Mouse (Mus musculus) left cerebral cortex, postnatal 10 days (tissue): ENCODE measurements around the gene Ptrh2. TPM values are rescaled to one million over a fixed set of nuclear protein-coding genes. Genes with fewer than 3 reads are reported as not detected.

ENCODE experiments used
- DNase-seq, 2 experiments: peaks; one replicate each; pipeline ENCODE4 v3.0.0; 2021 to 2022; ENCODE audit warnings: low spot score in 2 of 2, mixed read lengths in 1 of 2; ENCODE audit errors: extremely low spot score in 1 of 2
- intact Hi-C: fragments of 180-260 bp; cut with DNase I; formaldehyde crosslinking; loops from one replicate; pipeline ENCODE4 v1.15.1; 2025
- total RNA-seq, 2 experiments: library from RNA; stranded (reverse); gene quantifications; 2 replicates each; pipeline ENCODE4 v1.2.3; 2021

Ptrh2 gene
- total RNA-seq, 2 experiments from 2014 or later = 10.6 to 11.0 TPM

DNA sequence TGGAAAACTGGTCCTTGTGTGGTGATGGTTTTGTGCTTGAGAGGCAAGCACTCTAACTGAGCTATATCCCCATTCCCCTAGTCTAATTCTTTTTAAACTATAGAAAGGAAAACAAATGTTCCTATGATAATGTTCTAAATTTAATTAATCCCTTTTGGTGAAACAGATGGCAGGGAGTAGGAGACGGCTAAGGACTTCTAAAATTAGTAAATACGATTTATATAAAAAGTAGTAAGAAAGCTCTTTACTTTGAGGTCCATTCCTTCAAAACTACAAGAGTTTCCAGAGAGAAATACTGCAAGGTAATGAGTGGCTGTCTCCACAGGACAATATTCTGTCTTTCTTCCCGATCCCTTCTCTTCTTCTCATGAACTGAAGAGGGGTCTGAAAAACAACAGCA lies 19.4 kb upstream of the Ptrh2 start:
- intact Hi-C loops = no loop called here
- DNase-seq = no peak

DNA sequence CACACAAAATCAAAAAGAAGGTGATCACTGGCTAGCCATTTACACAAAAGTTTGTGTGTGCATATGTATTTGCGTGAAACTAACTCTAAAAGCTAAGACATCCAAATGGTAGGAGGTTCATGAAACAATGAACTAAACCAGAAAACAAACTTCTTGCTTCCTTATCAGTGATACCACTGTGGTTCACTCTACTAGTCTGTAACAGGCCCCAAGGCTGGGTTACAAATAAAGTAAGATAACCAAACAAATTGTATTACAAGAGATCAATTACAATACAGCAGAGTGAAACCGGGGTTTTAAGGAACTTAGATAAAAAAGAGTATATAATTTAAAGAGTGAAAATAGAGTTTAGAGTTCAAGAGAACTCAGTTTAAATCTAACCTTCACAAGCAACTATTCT lies 16.2 kb upstream of the Ptrh2 start:
- intact Hi-C loops = no loop called here
- DNase-seq = no peak

DNA sequence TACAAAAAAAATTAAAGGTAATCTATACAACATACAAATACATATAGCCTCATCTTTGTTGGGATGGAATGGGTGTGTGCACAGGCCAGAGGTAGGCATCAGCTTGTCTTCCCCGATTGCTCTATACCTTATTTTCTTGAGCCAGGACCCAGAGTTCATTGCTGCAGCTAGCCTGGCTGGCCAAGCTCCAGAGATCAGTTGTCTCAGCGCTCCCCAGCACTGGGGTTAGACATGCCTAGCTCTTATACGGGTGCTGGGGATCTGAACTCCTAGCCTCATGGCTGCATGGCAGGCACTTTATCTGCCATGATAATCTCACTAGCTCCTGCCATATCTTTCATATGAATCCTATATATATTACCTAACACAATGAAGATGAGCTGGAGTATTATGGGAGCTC lies 15.6 kb upstream of the Ptrh2 start:
- no peak for DNase-seq
- intact Hi-C loops = no loop called here

DNA sequence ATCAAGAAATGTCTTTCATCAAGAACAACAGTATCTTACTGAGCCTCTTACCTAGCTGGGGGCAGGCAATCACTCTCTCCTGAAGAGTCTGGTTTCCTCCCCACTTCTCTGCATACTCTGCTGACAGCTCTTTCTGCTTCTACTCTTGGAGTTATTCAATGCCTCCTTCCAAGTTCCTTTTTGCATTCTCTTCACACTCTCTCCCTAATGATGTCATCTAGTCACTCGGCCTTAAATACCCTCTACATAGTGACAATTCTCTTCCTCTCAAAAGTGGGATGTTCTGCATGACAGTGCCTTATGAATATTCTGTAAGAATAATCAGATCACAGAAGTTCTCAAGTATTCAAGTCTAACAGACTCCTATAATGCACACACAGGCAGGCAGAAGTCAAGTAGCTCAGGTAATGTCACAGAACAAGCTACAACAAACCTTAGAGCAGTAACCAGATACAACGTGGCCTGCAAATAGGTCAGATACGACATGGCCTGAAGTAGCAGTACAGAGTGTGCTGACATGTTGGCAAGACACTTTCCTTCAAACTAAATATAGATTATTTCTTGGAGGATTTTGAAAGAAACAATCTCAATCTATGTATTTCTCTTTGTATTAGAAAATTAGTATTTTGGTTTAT lies 12.6 kb upstream of the Ptrh2 start:
- intact Hi-C loops = no loop called here
- DNase-seq = peak in 1 of 2 experiments; percentile 24

DNA sequence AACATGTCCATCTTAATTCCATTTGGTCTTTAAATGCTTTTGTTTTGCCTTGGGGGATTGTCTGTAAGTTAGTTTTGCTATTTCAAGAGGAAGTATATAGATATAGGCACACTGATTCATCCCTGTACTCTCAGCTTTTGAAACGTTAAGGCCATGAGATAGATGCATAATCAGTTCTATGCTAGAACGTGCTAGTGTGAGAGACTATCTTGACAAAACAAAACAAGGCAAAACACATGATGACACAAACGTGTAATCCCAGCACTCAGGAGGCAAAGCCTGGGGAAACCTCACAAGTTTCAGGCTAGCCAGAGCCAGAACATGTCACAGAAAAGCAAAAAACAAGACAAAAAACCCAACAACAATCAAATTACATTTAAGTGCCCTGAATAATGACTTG lies 11.0 kb upstream of the Ptrh2 start:
- intact Hi-C loops = no loop called here

DNA sequence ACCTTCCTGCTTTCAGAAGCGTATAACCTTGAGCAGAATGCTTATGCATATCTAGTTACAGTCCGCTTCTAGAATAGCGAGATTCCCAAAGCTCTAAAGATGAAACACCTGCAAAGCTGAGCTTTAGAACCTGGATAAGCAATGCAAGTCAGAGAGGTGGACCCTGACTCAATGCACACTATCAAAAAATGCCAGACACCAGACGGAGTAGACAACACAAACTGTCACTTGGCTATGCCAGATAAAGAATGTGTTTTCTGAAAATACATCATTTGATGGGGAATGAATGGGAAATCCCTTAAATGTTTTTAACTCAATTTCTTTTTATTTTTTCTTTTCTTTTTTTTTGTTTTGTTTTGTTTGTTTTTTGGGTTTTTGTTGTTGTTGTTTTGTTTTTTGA lies 8.3 kb upstream of the Ptrh2 start:
- no peak for DNase-seq
- intact Hi-C loops = no loop called here

More for the DNA sequence above, 11.0 kb upstream of the Ptrh2 start:
- no peak for DNase-seq

DNA sequence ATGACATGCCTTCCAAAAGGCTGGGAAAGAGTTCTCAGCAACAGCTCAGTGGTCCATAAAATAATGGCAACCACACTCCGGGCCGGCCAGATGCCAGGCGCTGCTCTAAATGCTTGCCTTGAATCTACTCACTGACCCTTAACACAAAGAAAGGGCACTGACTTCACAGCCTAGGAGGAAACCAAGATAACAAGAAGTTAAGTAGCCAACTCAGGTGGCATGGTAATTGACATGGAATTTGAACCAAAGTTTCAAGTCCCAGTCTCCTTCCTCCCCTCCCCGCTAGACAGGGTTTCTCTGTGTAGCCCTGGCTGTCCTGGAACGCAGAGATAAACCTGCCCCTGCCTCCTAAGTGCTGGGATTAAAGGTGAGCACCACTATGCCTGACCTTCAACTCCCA lies 4.8 kb upstream of the Ptrh2 start:
- intact Hi-C loops = no loop called here
- DNase-seq = no peak

DNA sequence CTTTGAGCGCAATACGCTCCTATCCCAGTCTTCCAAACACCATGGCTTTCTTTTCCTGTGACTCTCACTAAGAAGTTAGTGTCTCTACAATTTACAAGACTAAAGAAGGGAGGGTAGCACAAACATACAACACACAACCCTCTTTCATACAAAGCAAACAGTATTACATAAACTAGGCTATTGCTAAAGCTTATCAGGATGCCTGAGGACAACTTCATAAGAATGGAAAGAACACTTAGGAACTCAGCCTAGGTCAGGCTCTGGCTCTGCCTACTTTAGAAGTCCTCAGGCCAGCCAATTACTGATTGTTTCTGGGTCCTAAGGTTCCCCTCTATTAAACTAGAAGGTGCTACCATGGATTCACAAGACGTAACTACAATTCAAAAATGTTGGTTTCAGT lies 3.1 kb upstream of the Ptrh2 start:
- intact Hi-C loops = no loop called here
- no peak for DNase-seq

DNA sequence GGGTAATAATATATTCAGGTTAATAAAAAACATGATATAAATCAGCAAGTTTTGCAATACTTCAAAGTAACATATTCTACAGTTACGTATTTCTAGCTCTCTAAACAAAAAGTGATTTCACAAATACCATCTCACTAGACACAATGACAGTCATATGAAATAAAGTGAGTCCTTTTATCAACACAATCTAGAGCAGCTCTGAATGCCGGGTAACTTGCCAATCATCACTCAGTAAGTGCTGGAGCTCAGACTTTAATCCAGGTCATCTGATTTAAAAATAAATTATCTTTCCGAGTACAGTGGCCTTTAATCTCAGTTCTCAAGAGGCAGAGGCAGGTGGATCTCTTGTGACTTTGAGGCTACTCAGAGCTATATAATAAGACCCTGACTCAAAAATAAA lies 2.4 kb upstream of the Ptrh2 start:
- no peak for DNase-seq
- intact Hi-C loops = no loop called here

DNA sequence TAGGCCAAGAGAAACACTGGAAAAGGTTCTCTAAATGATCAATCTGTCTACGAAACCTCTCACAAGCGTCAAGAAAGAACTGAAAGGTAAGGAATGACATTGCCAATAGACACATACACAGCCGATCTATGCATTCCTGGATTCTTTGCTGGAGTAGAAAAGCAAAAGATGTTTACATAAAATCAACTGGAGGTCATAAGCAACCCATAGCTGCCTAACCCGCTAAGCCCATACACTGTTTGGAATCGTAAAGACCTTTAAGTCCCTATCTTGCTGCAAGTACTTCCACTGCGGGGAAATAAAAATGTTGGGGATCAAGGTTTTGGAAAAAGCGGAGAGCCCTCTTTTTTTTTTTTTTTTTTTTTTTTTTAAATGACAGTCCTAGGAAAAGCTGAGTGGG lies 924 bp upstream of the Ptrh2 start:
- intact Hi-C loops = no loop called here
- DNase-seq = no peak

DNA sequence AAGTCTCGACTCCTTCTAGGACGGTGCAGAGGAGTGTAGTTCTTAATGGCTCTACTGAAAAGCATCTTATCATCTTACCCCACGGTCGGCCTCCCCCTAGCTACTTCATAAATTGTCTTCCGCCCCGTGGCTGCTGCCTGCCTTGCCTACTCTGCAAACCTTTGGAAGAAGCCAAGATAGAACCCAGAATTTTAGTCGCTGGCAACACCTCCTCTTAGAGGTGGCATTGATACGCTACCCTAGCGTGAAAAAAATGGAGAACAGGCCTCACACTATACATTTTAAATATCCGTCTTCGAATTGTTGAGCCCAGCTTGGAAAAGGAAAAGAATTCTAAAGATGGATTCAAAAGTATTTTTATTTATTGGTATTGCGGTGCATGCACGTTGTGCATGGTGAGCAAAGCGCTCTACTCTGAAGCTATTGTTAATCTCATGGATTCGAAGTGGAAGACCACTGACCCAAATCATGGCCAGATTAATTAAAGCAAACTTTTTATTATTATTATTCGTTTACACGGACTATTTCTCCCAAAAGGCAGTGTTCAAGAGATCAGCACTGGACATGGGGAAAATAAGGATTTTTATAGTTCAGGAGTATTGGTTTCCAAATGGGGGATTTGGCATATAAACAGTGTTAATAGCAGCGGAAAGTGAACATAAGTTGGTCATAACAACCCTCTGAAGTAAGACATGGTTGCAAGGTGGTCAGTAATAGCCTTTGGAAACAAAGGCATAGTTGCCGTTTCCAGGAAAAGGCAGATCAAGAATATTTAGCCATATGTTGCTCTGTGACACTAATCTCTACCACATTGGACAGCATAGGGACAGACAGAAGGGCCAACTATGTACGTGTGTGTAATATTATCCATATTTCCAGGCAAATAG lies 584 bp downstream of the Ptrh2 start:
- intact Hi-C loops = no loop called here
- DNase-seq = no peak

DNA sequence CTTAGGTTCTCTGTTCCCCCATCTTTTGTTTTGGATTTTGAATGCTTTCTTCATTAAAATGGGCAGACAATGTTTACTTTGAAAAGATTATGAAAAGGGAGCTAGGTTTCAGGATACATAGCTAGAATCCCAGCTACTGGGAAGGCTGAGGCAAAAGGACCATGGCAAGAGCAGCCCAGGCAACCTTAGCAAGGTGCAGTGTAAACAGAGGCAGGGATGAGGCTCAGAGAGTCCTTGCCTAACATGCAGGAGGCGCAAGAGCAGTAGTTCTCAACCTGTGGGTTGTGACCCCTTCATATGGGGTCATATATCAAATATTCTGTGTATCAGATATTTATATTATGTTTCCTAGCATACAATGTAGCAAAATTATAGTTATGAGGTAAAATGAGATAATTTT lies 1.6 kb downstream of the Ptrh2 start:
- intact Hi-C loops = no loop called here
- no peak for DNase-seq

DNA sequence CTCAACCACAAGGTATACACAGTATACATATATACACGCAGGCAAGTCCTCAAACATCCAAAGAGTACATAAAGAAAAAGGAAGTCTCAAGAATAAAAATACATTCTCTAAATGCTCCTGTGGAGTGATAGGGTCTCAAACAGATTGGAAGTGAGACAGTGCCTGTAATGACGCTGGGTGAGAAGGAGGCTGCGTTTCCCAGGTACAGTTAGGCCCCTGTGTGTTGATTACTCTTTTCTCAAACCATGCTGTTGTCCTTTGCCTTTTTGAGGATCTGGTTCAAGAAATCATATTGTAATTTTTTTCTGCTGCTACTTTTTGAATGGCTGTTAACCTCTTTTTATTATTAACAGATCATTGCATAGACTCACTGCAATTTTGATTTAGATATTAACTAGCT lies 6.6 kb downstream of the Ptrh2 start:
- DNase-seq = no peak
- intact Hi-C loops = no loop called here

DNA sequence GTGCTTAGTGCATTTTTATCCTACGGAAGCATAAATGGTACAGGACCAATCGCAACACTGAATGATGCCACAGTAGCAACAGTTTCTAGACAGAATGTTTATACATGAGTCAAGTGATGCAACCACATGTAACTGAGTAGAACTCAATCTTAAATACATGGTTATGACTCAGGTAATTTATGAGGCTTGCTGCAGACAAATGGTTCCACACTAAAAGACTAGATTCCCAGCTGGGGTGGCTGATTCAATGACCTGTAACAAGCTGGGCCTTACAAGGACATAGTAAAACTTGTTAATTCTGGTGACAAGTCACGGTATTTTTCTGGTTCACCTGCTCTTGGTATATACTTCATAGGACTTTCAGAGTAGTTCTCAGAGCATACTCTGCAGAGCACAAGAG lies 7.7 kb downstream of the Ptrh2 start:
- no peak for DNase-seq
- intact Hi-C loops = no loop called here

DNA sequence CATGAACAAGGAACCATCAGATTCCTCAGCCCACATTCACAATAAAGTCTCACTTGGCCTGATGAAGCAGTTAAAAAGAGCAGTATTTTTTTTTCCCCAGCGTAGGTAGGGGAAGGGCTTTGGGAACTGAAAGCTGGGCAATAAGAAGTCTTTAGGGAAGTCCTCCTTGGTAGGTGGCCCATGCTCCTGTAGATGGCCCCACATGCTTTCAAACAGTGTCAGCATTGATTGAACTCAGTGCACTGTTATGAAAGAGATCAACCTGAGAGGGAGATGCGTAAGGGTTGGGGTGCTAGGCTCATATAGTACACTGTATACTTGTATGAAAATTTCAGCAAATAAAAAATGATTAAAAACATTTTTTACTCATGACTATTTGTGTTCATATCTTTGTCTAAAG lies 8.2 kb downstream of the Ptrh2 start:
- intact Hi-C loops = no loop called here
- no peak for DNase-seq

DNA sequence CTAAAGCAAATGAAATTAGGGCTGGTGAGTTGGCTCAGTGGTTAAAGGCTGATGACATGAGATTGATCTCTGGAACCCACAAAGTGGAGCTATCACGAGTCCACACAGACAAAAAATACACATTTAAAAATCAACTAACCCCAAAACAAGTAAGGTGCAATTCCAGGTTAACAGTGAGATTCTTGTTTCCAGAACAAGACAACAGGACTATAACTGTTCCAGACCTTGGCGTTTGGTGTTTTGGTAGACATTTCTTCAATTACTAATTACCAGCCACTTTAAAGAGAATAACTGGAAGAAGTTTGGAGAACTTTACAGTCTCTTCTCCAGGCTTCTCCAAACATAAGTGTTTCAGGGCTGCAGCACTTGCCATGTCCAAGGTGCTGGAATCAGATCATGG lies 8.8 kb downstream of the Ptrh2 start:
- DNase-seq = no peak
- intact Hi-C loops = no loop called here

DNA sequence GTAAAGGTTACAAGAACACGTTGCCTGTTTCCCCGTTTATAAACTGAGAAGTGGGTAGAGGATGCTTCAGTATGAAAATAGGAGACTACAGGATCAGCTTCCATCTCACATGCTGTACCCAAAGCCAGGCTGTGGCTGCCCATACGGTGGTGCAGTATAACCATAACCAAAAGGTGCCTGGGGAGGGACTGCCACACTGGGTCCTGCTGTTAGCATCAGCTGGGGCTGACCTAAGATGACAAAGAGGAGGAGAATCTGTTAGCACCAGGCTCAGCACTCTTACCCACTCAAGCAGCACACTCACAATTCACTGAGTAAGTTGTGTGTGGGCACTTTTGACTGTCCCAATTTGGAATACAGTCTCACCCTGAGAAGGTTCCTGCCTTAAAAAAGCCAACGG lies 11.7 kb downstream of the Ptrh2 start:
- no peak for DNase-seq
- intact Hi-C loops = no loop called here

DNA sequence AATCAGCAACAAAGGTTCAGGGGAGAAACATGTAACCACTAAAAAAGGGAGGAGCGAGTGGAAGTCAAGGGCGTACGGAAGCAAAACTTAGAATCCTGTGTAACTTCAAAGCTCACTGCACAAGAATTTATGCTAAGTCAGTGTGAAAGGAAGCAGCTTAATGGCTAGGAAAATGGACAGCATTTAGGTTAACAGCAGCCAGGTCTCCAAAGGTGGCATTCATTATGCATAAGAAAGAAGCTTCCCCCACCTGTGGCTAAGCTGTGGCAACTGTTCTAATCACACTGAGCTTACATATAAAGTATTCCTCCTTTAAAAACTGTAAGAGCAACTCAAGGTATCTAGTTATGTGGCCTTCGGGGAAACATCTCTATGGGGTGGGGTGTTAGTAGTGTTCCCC lies 17.4 kb downstream of the Ptrh2 start:
- intact Hi-C loops = loop anchor here (10.0 kb wide), 1 partner anchor 344 kb away; no protein-coding TSS in a partner anchor
- DNase-seq = no peak

DNA sequence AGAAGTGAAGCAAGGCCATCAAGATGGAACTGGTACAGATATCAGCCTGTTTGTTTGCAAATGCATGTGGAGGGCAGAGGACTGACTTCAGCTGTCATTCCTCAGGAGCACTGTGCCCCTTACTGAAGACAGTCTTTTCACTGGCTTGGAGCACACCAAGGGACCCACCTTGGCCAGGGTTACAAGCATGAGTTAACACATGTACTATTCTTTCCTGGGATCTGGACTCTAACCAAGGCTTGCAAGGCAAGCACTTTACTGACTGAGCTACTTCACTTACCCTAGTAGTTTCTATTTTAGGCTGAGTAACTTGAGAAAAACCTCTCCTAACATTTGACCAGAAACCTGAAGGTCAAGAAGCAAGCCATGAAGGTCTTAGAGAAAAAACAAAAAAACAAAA lies 30.8 kb downstream of the Ptrh2 start:
- intact Hi-C loops = loop anchor here (5.0 kb wide), 1 partner anchor 83 kb away; no protein-coding TSS in a partner anchor
- DNase-seq = no peak

DNA sequence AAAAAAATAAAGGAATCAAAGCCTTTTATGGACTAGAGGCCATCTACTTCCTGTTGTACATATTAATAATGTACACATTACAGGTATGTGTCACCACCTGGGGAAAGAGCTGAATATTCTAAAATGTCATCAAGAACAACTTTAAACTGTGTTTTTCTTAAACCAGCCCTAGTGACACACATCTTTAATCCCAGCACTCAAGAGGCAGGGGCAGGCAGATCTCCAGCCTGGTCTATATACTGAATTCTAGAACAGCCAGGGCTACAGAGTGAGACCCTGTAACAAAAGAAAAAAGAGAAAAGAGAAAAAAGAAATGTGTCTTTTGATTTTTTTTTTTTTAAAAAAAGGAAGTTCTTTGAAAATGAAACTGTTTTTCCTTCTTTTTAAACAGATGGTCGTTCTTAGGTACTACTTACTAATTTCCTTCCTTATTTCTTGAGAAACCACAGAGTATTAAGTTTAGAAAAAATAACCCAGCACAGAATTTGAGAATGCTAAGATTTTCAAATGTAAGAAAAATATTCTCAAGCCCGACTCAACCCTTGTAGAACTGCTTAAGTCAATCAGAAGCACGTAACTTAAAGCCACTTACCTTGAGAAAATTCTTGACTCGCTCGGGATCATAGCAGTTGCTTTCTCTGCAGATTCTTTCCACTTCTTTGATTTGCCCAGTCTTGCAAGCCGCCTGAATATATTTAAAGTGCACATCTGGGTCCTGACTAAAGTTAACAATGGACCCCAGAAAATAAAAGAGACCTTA lies 33.7 kb downstream of the Ptrh2 start:
- no peak for DNase-seq
- intact Hi-C loops = loop anchor here (5.0 kb wide), 1 partner anchor 80 kb away; no protein-coding TSS in a partner anchor
